Mouse (Mus musculus): ENCODE results near the gene Adra1d. TPM values are rescaled to one million over a fixed set of nuclear protein-coding genes. Genes with fewer than 3 reads are reported as not detected.

The Adra1d gene
- polyA plus RNA-seq, 1 experiment from 2014 or later, result 2.2 TPM

GRCm38 (mm10) chr2:131531271-131531670 is 30.8 kb downstream of the Adra1d start:
- Histone ChIP-seq H3K4me1 (peaks cover 4% of the 10 kb centered on the region; the same call in 1 of the 2 replicates), H3K27ac (no peak overlapping the region), H3K4me3 (replicated peaks) (no peak overlapping the region), H3K36me3 (no peaks in the 10 kb centered on the region), H3K9ac (no peak overlapping the region), H3K9me3 (replicated peaks) (no peaks in the 10 kb centered on the region), H3K27me3 (0 out of 2 replicates have a peak, but pooled peaks cover 4% of the 10 kb centered on the region), H3K4me2 (no peak overlapping the region)
- 87% methylated on average over 7 of the region's 7 CpGs for WGBS
- no peak for ATAC-seq (replicated peaks; ENCODE audit: low FRiP score)

- H3K27me3 ChIP-seq, result 0 out of 2 replicates have a peak, but pooled peaks cover 4% of the 10 kb centered on the region
- WGBS, result 23% methylated on average over 9 of the region's 9 CpGs
- no peak for ATAC-seq (replicated peaks; ENCODE audit: low FRiP score)
- no peak overlapping the region for H3K4me2 ChIP-seq
- H3K4me1 ChIP-seq, result peaks cover 4% of the 10 kb centered on the region; the same call in 1 of the 2 replicates
- no peak overlapping the region for H3K9ac ChIP-seq
- H3K36me3 ChIP-seq, result no peaks in the 10 kb centered on the region
- H3K4me3 ChIP-seq (replicated peaks), result no peak overlapping the region
- no peak overlapping the region for H3K27ac ChIP-seq
- H3K9me3 ChIP-seq (replicated peaks), result no peaks in the 10 kb centered on the region
These were observed 31.5 kb downstream of the Adra1d start for GRCm38 (mm10) chr2:131530623-131531008.

- ATAC-seq (replicated peaks; ENCODE audit: low FRiP score), result peak; percentile 49; the same call in 1 of the 2 replicates
- Histone ChIP-seq H3K27me3 (0 out of 2 replicates have a peak, but pooled peaks cover 4% of the 10 kb centered on the region), H3K4me3 (replicated peaks) (no peak overlapping the region), H3K9ac (no peak overlapping the region), H3K27ac (no peak overlapping the region), H3K4me2 (no peak overlapping the region), H3K4me1 (peaks cover 4% of the 10 kb centered on the region; the same call in 1 of the 2 replicates), H3K36me3 (no peaks in the 10 kb centered on the region), H3K9me3 (replicated peaks) (no peaks in the 10 kb centered on the region)
- 35% methylated on average over 11 of the region's 11 CpGs for WGBS
These were observed 32.0 kb downstream of the Adra1d start for GRCm38 (mm10) chr2:131529898-131530622.

- Histone ChIP-seq H3K4me2 (no peak overlapping the region), H3K27ac (no peak overlapping the region), H3K9ac (no peak overlapping the region), H3K27me3 (0 out of 2 replicates have a peak, but pooled peaks cover 4% of the 10 kb centered on the region), H3K4me3 (replicated peaks) (no peak overlapping the region), H3K4me1 (peaks cover 4% of the 10 kb centered on the region), H3K36me3 (no peaks in the 10 kb centered on the region), H3K9me3 (replicated peaks) (no peaks in the 10 kb centered on the region)
- WGBS, result 36% methylated on average over 3 of the region's 3 CpGs
- no peak for ATAC-seq (replicated peaks; ENCODE audit: low FRiP score)
These were observed 35.0 kb downstream of the Adra1d start for GRCm38 (mm10) chr2:131527061-131527460.

GRCm38 (mm10) chr2:131520743-131521142 is 41.3 kb downstream of the Adra1d start:
- ATAC-seq (replicated peaks; ENCODE audit: low FRiP score), result no peak
- Histone ChIP-seq H3K27ac (no peak overlapping the region), H3K27me3 (no peaks in the 10 kb centered on the region), H3K4me1 (no peaks in the 10 kb centered on the region; the same call in 1 of the 2 replicates), H3K9me3 (replicated peaks) (no peaks in the 10 kb centered on the region), H3K4me3 (replicated peaks) (no peak overlapping the region), H3K36me3 (peaks cover 12% of the 10 kb centered on the region), H3K9ac (no peak overlapping the region), H3K4me2 (no peak overlapping the region)
- 95% methylated on average over 19 of the region's 19 CpGs for WGBS

GRCm38 (mm10) chr2:131518790-131519189 is 43.3 kb downstream of the Adra1d start:
- no peak overlapping the region for H3K27ac ChIP-seq
- H3K36me3 ChIP-seq, result peaks cover 12% of the 10 kb centered on the region
- no peak overlapping the region for H3K9ac ChIP-seq
- no peaks in the 10 kb centered on the region for H3K27me3 ChIP-seq
- no peak overlapping the region for H3K4me3 ChIP-seq (replicated peaks)
- WGBS, result 45% methylated on average over 3 of the region's 3 CpGs
- H3K4me2 ChIP-seq, result no peak overlapping the region
- H3K4me1 ChIP-seq, result no peaks in the 10 kb centered on the region
- no peaks in the 10 kb centered on the region for H3K9me3 ChIP-seq (replicated peaks)
- ATAC-seq (replicated peaks; ENCODE audit: low FRiP score), result no peak

GRCm38 (mm10) chr2:131517550-131517949 is 44.5 kb downstream of the Adra1d start:
- Histone ChIP-seq H3K27ac (no peak overlapping the region), H3K9ac (no peak overlapping the region), H3K4me1 (no peaks in the 10 kb centered on the region), H3K4me2 (no peak overlapping the region), H3K4me3 (replicated peaks) (no peak overlapping the region), H3K36me3 (peaks cover 12% of the 10 kb centered on the region), H3K27me3 (no peaks in the 10 kb centered on the region), H3K9me3 (replicated peaks) (no peaks in the 10 kb centered on the region)
- ATAC-seq (replicated peaks; ENCODE audit: low FRiP score), result no peak
- 84% methylated on average over 4 of the region's 4 CpGs for WGBS

- H3K4me2 ChIP-seq, result no peak overlapping the region
- no peak overlapping the region for H3K27ac ChIP-seq
- H3K4me1 ChIP-seq, result peaks cover 9% of the 10 kb centered on the region
- ATAC-seq (replicated peaks; ENCODE audit: low FRiP score), result no peak
- H3K4me3 ChIP-seq (replicated peaks), result no peak overlapping the region
- H3K36me3 ChIP-seq, result no peaks in the 10 kb centered on the region
- 87% methylated on average over 4 of the region's 4 CpGs for WGBS
- H3K9ac ChIP-seq, result no peak overlapping the region
- H3K9me3 ChIP-seq (replicated peaks), result no peaks in the 10 kb centered on the region
- H3K27me3 ChIP-seq, result no peaks in the 10 kb centered on the region
These were observed 47.9 kb downstream of the Adra1d start for GRCm38 (mm10) chr2:131514055-131514621.

GRCm38 (mm10) chr2:131513477-131513876 is 48.6 kb downstream of the Adra1d start:
- peaks cover 11% of the 10 kb centered on the region for H3K4me1 ChIP-seq
- no peaks in the 10 kb centered on the region for H3K36me3 ChIP-seq
- no peaks in the 10 kb centered on the region for H3K27me3 ChIP-seq
- no peak overlapping the region for H3K9ac ChIP-seq
- no peaks in the 10 kb centered on the region for H3K9me3 ChIP-seq (replicated peaks)
- ATAC-seq (replicated peaks; ENCODE audit: low FRiP score), result no peak
- no peak overlapping the region for H3K4me3 ChIP-seq (replicated peaks)
- H3K27ac ChIP-seq, result no peak overlapping the region
- 28% methylated on average over 2 of the region's 2 CpGs for WGBS
- no peak overlapping the region for H3K4me2 ChIP-seq

- no peaks in the 10 kb centered on the region for H3K27me3 ChIP-seq
- no peaks in the 10 kb centered on the region for H3K36me3 ChIP-seq
- 72% methylated on average over 5 of the region's 5 CpGs for WGBS
- H3K27ac ChIP-seq, result no peak overlapping the region
- no peak overlapping the region for H3K4me3 ChIP-seq (replicated peaks)
- peaks cover 32% of the 10 kb centered on the region for H3K4me1 ChIP-seq
- no peak for ATAC-seq (replicated peaks; ENCODE audit: low FRiP score)
- no peaks in the 10 kb centered on the region for H3K9me3 ChIP-seq (replicated peaks)
- no peak overlapping the region for H3K9ac ChIP-seq
- H3K4me2 ChIP-seq, result no peak overlapping the region
These were observed 51.6 kb downstream of the Adra1d start for GRCm38 (mm10) chr2:131510531-131510930.

GRCm38 (mm10) chr2:131509671-131510313 is 52.3 kb downstream of the Adra1d start:
- ATAC-seq (replicated peaks; ENCODE audit: low FRiP score), result peak; percentile 44; the same call in 1 of the 2 replicates
- Histone ChIP-seq H3K4me3 (replicated peaks) (peak overlapping the region; percentile 30), H3K27ac (no peak overlapping the region), H3K4me1 (peaks cover 39% of the 10 kb centered on the region), H3K36me3 (no peaks in the 10 kb centered on the region), H3K9ac (0 out of 2 replicates have a peak overlapping the region, but pooled peaks have one; percentile 29), H3K9me3 (replicated peaks) (no peaks in the 10 kb centered on the region), H3K4me2 (peak overlapping the region; percentile 61), H3K27me3 (no peaks in the 10 kb centered on the region)
- WGBS, result 12% methylated on average over 17 of the region's 17 CpGs

GRCm38 (mm10) chr2:131508501-131508900 is 53.6 kb downstream of the Adra1d start:
- Histone ChIP-seq H3K36me3 (no peaks in the 10 kb centered on the region), H3K9ac (no peak overlapping the region), H3K4me2 (no peak overlapping the region), H3K27ac (no peak overlapping the region), H3K4me1 (peaks cover 45% of the 10 kb centered on the region), H3K27me3 (no peaks in the 10 kb centered on the region), H3K4me3 (replicated peaks) (no peak overlapping the region), H3K9me3 (replicated peaks) (no peaks in the 10 kb centered on the region)
- WGBS, result 49% methylated on average over 2 of the region's 2 CpGs
- ATAC-seq (replicated peaks; ENCODE audit: low FRiP score), result no peak

All from kidney, embryonic 15.5 days (tissue).